Mouse (Mus musculus): Measurements from ENCODE around the gene Sh3bp5.

The Sh3bp5 gene

GRCm38 (mm10) chr14:31364589-31364988, 71.3 kb downstream of the Sh3bp5 start:
- DNase-seq (ENCODE audit: inconsistent age in 2 of 2, low spot score in 1 of 2) = no peak

DNA sequence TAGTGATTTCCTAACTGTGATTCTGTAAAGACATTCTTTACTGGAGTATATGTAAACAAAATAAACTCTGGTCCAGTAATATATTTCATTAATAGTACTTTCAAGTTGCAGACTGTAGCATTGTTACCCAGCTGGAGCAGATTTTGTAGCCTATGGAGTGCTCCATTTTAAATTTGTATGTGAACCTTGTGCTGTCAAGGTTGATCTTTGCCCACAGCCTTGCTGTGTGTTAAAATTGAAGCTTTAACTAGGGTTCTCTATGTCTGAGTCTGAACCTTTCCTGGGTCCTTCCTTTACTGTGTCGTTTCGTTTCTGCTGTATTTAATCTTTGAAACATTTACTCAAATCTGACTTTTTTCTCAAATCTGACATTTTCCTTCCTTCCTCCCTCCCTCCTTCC, 73.6 kb downstream of the Sh3bp5 start:
- DNase-seq (ENCODE audit: inconsistent age in 2 of 2, low spot score in 1 of 2) = no peak

DNA sequence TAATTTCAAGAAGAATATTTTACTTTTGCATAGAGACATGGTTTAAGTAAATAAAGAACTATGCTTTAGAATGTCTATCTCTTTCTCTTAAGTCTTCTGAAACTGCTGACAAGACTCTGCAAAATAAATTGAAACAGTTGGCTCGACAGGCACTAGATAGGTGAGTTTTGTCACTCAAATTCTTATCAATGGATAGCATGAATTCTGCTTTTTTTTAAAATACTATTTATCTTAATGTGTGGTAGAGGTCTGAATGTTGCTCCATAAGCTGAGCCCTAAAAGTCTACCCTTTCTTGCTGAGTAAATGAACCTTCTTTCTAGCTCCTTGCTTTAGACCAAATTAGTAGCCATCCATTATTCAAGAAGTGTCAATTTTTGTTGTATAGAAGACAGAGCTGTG, 90.5 kb downstream of the Sh3bp5 start:
- no peak for DNase-seq (ENCODE audit: inconsistent age in 2 of 2, low spot score in 1 of 2)

DNA sequence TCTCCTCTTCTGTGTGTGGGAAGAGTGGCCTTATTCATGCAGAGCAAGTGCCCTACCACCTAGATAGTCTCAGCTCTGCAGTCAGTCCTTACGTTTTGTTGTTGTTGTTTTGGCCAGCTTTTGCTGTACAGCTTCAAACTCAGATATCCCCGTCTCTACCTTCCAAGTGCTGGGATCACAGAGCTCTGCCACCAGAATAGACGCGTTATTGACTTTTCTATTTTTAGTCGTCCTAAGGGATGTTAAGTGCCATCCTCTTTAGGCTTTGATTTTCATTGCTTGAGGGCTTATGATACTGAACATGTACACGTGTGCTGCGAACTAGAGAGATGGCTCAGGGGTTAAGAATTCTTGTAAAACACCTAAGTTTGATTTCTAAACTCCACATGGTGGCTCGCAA, 92.6 kb downstream of the Sh3bp5 start:
- DNase-seq (ENCODE audit: inconsistent age in 2 of 2, low spot score in 1 of 2) = no peak

GRCm38 (mm10) chr14:31337947-31338346, 97.9 kb downstream of the Sh3bp5 start:
- no peak for DNase-seq (ENCODE audit: inconsistent age in 2 of 2, low spot score in 1 of 2)

DNA sequence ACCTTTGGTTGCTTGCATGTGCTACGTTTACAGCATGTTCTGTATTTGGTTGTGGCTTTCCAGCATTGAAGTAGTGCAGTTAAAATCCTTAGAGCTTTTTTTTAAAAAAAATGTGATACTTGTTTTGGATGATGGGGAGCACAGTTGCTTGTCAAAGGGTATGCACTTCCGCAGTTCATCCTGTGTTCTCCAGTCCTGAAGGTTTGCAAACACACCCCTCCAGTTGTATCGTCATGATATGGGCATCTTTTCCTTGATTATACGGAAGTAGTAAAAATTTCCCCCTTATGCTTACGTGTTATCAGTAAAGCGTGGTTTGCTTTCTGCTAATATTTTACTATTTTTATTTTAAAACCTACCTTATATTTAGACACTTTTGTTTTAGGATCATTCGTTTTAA, 98.5 kb downstream of the Sh3bp5 start:
- no peak for DNase-seq (ENCODE audit: inconsistent age in 2 of 2, low spot score in 1 of 2)

DNA sequence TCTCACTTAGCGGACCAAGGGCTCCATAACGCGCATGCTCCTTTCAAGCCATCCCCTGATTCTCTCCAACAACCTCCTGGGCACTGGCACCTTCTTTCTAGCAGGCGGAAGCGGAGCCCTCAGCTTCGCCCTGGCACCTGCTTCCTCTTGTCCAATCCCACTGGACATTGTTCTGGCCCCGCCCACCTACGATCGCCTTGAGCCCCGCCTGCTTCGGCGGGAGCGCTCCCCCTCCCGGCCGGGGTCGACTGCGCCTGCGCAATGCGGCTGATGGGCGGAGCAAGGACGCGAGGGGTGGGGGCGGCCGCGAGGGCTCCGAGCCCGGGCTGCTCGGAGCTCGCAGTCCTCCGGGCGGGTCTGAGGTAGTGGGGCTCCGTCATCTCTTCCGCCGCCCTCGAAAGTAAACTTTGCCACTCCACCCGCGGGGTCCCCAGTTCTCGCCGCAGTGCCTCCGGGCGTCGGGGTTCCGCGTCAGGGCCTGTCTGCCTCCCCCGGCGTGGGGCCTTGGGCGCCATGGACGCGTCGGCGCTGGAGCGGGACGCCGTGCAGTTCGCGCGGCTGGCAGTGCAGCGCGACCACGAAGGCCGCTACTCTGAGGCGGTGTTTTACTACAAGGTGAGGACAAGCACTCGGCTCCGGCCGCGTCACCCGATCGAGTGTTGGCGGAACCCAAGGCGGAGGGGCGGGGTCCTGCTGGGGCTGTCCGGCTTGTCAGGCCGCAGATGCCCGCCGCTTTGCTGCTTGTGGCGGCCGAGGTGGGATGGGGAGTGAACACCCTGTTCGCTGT, 99.3 kb downstream of the Sh3bp5 start, which contains the start of gene Capn7:
TSS of gene Capn7 (plus strand) at position 270 of the 787 bp plus-strand sequence.
- DNase-seq (ENCODE audit: inconsistent age in 2 of 2, low spot score in 1 of 2) = peak; percentile 98 to 99

DNA sequence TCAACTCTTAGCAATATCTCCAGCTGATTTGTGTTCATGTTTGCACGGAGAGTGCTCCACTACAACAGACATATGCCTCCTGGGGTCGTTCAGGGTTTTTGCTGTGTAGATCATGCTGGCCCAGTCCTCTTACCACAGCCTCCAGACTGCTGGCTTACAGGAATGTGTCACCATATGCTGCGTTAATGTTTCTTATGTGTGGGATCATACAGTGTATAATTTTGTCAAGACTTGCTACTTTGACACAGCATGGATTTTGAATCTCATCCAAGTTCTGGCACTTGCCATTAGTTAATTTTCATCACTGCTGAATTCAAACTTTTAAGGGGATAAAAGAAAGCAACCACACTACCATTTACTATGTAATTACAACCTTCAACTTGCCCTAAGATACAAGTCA, 100.1 kb downstream of the Sh3bp5 start:
- DNase-seq (ENCODE audit: inconsistent age in 2 of 2, low spot score in 1 of 2) = no peak

GRCm38 (mm10) chr14:31330957-31331356, 104.9 kb downstream of the Sh3bp5 start:
- DNase-seq (ENCODE audit: inconsistent age in 2 of 2, low spot score in 1 of 2) = no peak

DNA sequence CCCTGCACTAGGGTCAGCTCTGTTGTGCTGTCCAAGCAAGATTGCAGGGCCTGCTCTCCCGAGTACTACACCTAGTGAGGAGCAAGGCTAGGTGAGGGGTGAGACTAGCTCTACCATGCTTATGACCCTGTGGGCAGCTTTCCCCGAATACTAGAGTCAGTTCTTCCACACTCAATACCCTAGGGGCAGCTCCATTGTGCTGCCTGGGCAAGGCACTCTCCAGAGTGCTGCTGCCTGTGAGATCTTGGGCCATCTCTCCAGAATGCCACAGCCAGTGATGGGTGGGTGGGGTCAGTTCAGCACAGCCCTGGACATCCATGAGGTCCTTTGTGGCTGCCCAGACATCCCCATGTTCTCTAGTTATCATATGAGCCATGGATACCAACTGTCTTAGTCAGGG, 106.1 kb downstream of the Sh3bp5 start:
- no peak for DNase-seq (ENCODE audit: inconsistent age in 2 of 2, low spot score in 1 of 2)

DNA sequence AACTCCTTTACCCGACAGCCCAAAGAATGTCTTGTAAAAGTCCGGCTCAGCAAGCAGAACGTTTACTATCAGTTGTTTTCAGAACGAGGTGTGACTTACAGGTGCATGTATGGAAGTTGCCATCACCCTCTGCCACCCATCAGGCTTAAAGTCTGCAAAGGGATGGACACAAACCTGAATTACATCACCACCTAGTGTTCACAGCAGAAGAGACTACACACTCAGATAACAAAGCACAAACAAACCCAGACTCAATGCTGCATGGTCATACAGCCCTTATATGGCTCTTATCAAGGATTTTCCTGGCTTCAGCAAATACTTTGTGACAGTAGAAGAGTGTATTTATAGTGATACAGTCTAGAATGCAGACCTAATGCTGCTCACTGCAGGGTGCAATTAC, 108.2 kb downstream of the Sh3bp5 start:
- no peak for DNase-seq (ENCODE audit: inconsistent age in 2 of 2, low spot score in 1 of 2)

DNA sequence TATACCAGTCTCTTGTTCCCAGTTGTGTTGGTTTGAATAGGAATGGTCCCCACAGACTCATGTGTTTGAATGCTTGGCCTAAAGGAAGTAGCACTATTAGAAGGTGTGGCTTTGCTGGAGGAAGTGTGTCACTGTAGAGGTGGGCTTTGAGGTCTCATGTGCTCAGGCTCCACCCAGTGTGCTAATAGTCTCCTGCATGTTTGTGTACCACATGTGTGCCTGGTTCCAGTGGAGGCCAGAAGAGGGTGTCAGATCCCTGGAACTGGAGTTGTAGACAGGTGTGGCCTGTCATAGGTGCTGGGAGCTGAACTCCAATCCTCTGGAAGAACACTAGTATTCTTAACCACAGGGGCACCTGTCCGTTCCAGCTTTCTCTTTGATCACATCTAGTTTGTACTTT, 108.7 kb downstream of the Sh3bp5 start:
- no peak for DNase-seq (ENCODE audit: inconsistent age in 2 of 2, low spot score in 1 of 2)

- DNase-seq (ENCODE audit: inconsistent age in 2 of 2, low spot score in 1 of 2) = no peak
Measured at GRCm38 (mm10) chr14:31326770-31327169, 109.1 kb downstream of the Sh3bp5 start.

- no peak for DNase-seq (ENCODE audit: inconsistent age in 2 of 2, low spot score in 1 of 2)
Measured at GRCm38 (mm10) chr14:31325551-31325950, 110.3 kb downstream of the Sh3bp5 start.

DNA sequence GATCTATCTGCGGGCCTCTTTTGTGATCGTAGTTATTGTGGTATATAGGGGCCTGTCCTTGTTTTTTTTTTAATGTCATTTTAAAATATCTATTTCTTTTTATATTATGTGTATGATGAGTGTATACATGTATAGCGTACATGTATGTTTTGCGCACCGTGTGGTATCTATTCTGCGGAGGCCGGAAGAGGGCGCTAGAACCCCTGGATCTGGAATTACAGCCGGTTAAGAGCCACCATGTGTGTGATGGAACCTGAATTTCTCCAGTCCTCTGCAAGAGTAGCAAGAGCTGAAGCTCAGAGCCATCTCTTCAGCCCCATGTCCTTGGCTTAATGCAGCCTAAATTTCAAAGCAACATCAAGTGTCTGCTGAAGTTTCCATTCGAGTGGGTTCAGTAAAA, 111.0 kb downstream of the Sh3bp5 start:
- peak in 1 of 2 experiments; percentile 47 for DNase-seq (ENCODE audit: inconsistent age in 2 of 2, low spot score in 1 of 2)

- DNase-seq (ENCODE audit: inconsistent age in 2 of 2, low spot score in 1 of 2) = peak; percentile 46 to 77
Measured at GRCm38 (mm10) chr14:31323849-31324792, 111.8 kb downstream of the Sh3bp5 start, which contains the start of gene Dnah1. TSS of gene Dnah1 (minus strand) at chr14:31323896.

- no peak for DNase-seq (ENCODE audit: inconsistent age in 2 of 2, low spot score in 1 of 2)
Measured at GRCm38 (mm10) chr14:31323189-31323588, 112.7 kb downstream of the Sh3bp5 start.

GRCm38 (mm10) chr14:31322191-31322590, 113.7 kb downstream of the Sh3bp5 start:
- no peak for DNase-seq (ENCODE audit: inconsistent age in 2 of 2, low spot score in 1 of 2)

DNA sequence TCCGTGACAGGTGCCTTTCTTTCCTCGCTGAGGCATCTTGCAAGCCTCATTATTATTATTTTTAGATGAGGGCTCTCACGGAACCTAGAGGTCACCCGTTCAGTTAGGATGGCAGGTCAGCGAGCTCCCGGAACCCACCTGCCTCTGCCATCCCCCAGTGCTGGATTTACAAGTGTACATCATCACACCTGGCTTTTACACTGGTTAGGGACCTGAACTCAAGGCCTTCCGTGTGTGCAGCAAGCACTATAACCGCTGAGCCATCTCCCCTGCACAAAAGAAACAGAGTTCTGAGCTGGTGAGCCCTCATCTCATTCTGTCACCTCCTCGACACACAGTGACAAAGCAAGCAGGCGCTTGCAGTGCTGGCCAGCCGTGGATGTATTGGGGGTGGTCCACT, 114.7 kb downstream of the Sh3bp5 start:
- DNase-seq (ENCODE audit: inconsistent age in 2 of 2, low spot score in 1 of 2) = no peak

- no peak for DNase-seq (ENCODE audit: inconsistent age in 2 of 2, low spot score in 1 of 2)
Measured at GRCm38 (mm10) chr14:31319546-31319945, 116.3 kb downstream of the Sh3bp5 start.

DNA sequence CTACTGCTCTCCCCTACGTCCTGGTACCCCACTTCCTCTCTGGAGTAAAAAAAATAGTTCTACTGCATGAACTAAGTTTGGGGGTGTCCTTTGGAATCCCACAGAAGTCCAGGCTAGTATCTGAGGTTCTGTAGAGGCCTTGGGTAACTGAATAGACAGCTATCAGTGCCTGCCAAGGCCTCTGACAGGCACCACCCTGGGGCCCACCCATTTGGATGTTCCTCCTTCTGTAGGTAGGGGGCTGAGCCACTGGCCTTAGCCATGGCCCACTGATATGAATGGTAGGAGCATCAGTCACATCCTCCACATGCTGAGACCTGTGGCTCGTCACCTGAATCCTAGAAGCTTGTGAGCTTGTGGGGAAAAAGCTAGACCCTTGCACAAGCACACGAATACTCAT, 118.1 kb downstream of the Sh3bp5 start:
- DNase-seq (ENCODE audit: inconsistent age in 2 of 2, low spot score in 1 of 2) = no peak

GRCm38 (mm10) chr14:31316613-31317012, 119.3 kb downstream of the Sh3bp5 start:
- peak; percentile 70 to 72 for DNase-seq (ENCODE audit: inconsistent age in 2 of 2, low spot score in 1 of 2)

Data from adrenal gland, adult (tissue).